Mouse (Mus musculus) bone marrow macrophage, adult 2 months (primary cell): Measurements from ENCODE around the gene Zfp365.

Source experiments
- CTCF ChIP-seq: IDR thresholded peaks from 2 replicates; pipeline ENCODE4 v1.5.1; 2012; ENCODE audit warnings: low read depth, mild to moderate bottlenecking, low read length, moderate library complexity
- POLR2A ChIP-seq: IDR thresholded peaks from 2 replicates; pipeline ENCODE4 v1.6.1; 2012; ENCODE audit warnings: mild to moderate bottlenecking, low read depth, low read length, borderline replicate concordance

- TF ChIP-seq POLR2A (no peak), CTCF (no peak)
These were observed 46.6 kb downstream of the Zfp365 start for GRCm38 (mm10) chr10:67865841-67866240.
